Mouse (Mus musculus): Measurements from ENCODE around the gene Hsf4. TPM values are rescaled to one million over a fixed set of nuclear protein-coding genes. Genes with fewer than 3 reads are reported as not detected.

Hsf4 gene
- polyA plus RNA-seq, 1 experiment from 2014 or later, result not detected

- DNase-seq (ENCODE audit: low spot score), result peak; percentile 45
Observed at GRCm38 (mm10) chr8:105304325-105305210, 35.0 kb downstream of the Hsf4 start.

- peak; percentile 11 for DNase-seq (ENCODE audit: low spot score)
Observed at GRCm38 (mm10) chr8:105305211-105306145, 35.9 kb downstream of the Hsf4 start, which contains the start of gene Elmo3. Gene Elmo3 (plus strand): TSS chr8:105305601.

- peak; percentile 45 for DNase-seq (ENCODE audit: low spot score)
Observed at GRCm38 (mm10) chr8:105306146-105306691, 36.6 kb downstream of the Hsf4 start.

- no peak for DNase-seq (ENCODE audit: low spot score)
Observed at GRCm38 (mm10) chr8:105307670-105308069, 38.1 kb downstream of the Hsf4 start.

GRCm38 (mm10) chr8:105308428-105308827 is 38.8 kb downstream of the Hsf4 start:
- DNase-seq (ENCODE audit: low spot score), result no peak

DNA sequence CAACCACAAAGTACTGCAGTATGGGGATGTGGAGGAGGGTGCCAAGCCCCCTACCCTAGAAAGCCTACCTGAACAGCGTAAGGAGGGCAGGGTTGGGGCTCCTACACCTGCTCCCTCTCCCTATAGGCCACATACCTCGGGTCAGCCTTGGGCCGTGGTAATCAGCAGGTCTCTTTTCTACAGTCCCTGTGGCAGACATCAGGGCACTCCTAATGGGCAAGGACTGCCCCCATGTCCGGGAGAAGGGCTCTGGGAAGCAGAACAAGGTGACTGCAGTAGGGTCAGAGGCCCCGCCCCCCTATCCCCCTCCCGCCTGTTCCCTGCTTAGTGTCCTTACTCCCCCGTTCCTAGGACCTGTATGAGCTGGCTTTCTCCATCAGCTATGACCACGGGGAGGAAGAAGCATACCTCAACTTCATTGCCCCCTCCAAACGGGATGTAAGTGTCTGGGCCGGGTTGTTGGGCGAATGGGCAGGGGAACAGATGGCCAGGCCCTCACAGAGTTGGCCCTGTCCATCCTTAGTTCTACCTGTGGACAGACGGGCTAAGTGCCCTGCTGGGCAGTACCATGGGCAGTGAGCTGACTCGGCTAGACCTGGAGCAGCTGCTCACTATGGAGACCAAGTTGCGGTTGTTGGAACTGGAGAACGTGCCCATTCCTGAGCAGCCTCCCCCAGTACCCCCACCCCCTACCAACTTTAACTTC is 39.7 kb downstream of the Hsf4 start:
- no peak for DNase-seq (ENCODE audit: low spot score)

DNA sequence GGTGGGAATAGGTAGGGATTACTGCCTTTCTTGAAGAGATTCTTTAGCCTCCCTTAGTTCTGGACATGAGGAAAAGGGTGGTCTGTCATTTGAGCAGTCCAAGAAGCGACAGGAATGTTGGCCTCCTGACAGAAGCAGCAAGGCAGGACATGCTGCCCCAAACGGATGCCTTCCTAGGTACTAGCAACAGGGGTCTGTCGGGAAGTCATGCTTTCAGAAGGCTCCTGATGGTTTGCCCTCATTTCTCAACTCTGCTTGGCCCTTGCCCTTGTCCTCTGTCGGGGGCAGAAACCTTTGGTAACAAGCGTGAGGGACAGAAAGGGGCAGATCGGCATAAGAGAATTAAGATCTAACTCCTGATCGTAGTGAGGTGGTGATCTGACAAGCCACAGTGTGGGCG is 40.5 kb downstream of the Hsf4 start:
- DNase-seq (ENCODE audit: low spot score), result no peak

- DNase-seq (ENCODE audit: low spot score), result no peak
Observed at GRCm38 (mm10) chr8:105311718-105312117, 42.1 kb downstream of the Hsf4 start.

- no peak for DNase-seq (ENCODE audit: low spot score)
Observed at GRCm38 (mm10) chr8:105312891-105313481, 43.4 kb downstream of the Hsf4 start.

DNA sequence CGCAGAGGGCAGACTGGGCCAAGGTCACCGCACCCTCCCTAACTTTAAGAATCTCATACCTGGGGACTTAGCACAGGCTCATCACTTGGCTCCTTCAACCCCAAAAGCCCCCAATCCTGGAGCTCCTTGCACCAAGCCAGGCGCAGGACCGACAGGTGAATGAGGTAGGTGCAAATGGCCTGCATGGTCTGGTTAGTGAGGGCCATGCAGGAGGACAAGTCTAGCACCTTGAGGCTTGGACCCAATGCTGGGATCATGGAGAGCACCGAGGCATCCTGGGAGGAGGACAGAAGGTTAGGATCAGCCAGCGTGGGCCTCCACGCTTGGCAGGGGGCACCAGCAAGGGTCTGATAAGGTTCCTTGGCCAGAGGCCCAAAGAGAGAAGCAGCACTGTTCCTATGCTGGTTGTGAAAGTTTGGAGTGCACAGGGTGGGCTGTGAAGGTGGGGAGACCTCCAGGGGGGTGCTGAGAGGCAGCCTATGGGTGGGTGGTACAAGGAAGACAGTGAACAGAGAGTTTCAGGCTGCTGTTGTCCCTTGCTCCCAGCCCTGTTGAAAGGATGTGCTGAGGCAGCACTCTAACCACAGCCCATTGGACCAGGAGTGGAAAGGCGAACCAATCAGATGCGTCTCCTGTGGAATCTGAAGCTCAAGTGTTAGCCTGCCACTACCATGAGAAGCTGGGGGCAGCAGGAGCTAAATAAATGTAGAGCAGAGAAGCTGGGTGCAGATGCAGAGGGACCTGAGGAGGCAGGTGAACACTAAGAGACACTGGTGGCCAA is 44.2 kb downstream of the Hsf4 start:
- DNase-seq (ENCODE audit: low spot score), result no peak

GRCm38 (mm10) chr8:105315073-105315769 is 45.6 kb downstream of the Hsf4 start:
- DNase-seq (ENCODE audit: low spot score), result no peak

DNA sequence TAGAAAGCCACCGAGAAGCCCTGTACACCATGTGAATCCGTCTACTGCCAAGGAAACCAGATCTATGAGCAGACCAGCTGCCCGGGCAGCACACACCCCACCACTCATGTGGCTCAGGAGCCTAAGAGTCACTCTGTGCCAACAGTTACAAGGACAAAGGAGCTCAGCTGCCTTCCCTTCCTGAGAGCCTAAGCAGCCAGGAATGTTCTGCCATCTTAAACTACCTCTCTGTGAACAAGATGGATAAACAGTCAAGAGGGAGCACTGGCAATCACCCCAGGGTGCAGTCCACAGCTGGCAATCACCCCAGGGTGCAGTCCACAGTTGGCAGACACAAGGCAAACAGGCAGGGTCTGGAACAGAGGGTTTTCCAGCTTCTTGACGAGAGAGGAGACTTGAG is 48.3 kb downstream of the Hsf4 start:
- no peak for DNase-seq (ENCODE audit: low spot score)

DNA sequence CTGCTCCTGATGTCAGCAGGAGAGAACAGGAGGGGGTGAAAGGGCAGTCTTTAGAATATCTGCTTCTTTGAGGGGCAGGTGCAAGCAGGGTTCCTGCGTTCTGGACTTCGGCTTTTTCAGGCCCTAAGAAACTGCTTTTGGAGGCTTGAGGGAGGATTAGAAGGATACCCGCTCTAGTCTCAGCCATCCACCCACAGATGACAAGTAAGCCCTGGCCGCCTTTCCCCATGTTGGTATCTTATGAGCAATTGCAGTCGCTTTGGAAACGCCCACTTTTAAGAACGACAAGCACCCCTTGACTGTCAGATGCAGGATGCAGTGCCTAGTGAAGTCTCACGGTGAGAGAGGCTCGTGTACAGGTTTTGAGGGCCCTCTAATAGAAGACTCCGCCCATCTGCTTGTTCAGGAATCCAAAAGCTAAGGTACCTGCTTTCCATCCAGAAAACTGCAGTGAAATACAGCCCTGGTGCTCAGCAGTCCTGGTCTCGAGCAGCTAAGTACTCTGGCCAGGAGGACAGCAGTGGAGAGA is 49.1 kb downstream of the Hsf4 start:
- no peak for DNase-seq (ENCODE audit: low spot score)

DNA sequence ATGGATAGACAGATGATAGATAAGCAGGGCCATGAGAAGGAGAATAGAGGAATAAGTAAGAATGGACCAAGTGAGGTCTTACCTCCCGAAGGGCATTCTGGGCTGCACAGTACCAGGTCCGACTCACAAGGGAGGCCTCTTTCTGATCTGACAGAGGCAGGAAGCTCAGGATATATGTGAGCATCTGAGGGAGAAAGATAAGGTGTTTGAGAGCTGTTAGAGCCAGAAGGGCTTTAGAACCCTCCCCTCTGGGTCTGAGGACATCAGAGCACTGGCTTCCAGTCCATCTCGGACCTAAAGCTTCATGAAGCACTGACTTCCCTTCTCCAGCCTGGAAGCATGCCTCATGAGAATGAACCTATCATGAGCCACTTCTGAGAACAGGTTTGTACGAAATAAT is 53.6 kb downstream of the Hsf4 start:
- DNase-seq (ENCODE audit: low spot score), result no peak

MicroRNA genes within 50 kb of the gene (microRNA counts, 519-probe panel; counts per million panel counts)
- 473 counts per million, percentile 71 among the panel's probes with 10 or more counts for microRNA mmu-miR-328

Small RNAs within 50 kb of the gene (microRNA-seq; reads per million reads assigned to microRNA genes)
- gene Gm27320 (ENCODE audit: borderline number of aligned reads) (not detected), gene Mir328 (ENCODE audit: borderline number of aligned reads) (251 reads per million, percentile 56 among the genes with 10 or more reads in this experiment)

Other genes starting within 250 kb of the Hsf4 start
- 0.07 TPM in 1 of 2 replicates, not detected in the other for gene Ces3a, start 221.2 kb upstream of the Hsf4 start, polyA plus RNA-seq (2015; fragmentation: Nextera tagmentation; extraction: Ambion mirVana)
- gene Ces3b, start 186.0 kb upstream of the Hsf4 start, polyA plus RNA-seq (2015; fragmentation: Nextera tagmentation; extraction: Ambion mirVana), result not detected in 2 replicates
- gene Ces4a, start 138.0 kb upstream of the Hsf4 start, polyA plus RNA-seq (2015; fragmentation: Nextera tagmentation; extraction: Ambion mirVana), result 0.06 and 0.14 TPM in 2 replicates
- gene Cbfb, start 99.1 kb upstream of the Hsf4 start, polyA plus RNA-seq (2015; fragmentation: Nextera tagmentation; extraction: Ambion mirVana), result 68.5 and 77.3 TPM in 2 replicates
- 18.1 and 18.6 TPM in 2 replicates for gene D230025D16Rik, start 44.7 kb upstream of the Hsf4 start, polyA plus RNA-seq (2015; fragmentation: Nextera tagmentation; extraction: Ambion mirVana)
- gene B3gnt9, start 14.6 kb upstream of the Hsf4 start, polyA plus RNA-seq (2015; fragmentation: Nextera tagmentation; extraction: Ambion mirVana), result 4.9 and 5.6 TPM in 2 replicates
- 51.0 and 57.0 TPM in 2 replicates for gene Tradd, start 5.2 kb upstream of the Hsf4 start, polyA plus RNA-seq (2015; fragmentation: Nextera tagmentation; extraction: Ambion mirVana)
- 7.6 and 8.2 TPM in 2 replicates for gene Fbxl8, start 5.2 kb upstream of the Hsf4 start, polyA plus RNA-seq (2015; fragmentation: Nextera tagmentation; extraction: Ambion mirVana)
- 0.42 and 0.47 TPM in 2 replicates for gene Nol3, start 6.3 kb downstream of the Hsf4 start, polyA plus RNA-seq (2015; fragmentation: Nextera tagmentation; extraction: Ambion mirVana)
- gene 4931428F04Rik, start 20.1 kb downstream of the Hsf4 start, polyA plus RNA-seq (2015; fragmentation: Nextera tagmentation; extraction: Ambion mirVana), result 3.2 and 4.2 TPM in 2 replicates
- 4.0 and 5.1 TPM in 2 replicates for gene Exoc3l, start 26.3 kb downstream of the Hsf4 start, polyA plus RNA-seq (2015; fragmentation: Nextera tagmentation; extraction: Ambion mirVana)
- gene E2f4, start 27.9 kb downstream of the Hsf4 start, polyA plus RNA-seq (2015; fragmentation: Nextera tagmentation; extraction: Ambion mirVana), result 81.7 and 103 TPM in 2 replicates
- gene Elmo3, start 35.8 kb downstream of the Hsf4 start, polyA plus RNA-seq (2015; fragmentation: Nextera tagmentation; extraction: Ambion mirVana), result 9.3 and 9.4 TPM in 2 replicates
- gene Lrrc29, start 56.5 kb downstream of the Hsf4 start, polyA plus RNA-seq (2015; fragmentation: Nextera tagmentation; extraction: Ambion mirVana), result 2.1 and 4.3 TPM in 2 replicates
- 145 and 149 TPM in 2 replicates for gene Tmem208, start 56.6 kb downstream of the Hsf4 start, polyA plus RNA-seq (2015; fragmentation: Nextera tagmentation; extraction: Ambion mirVana)
- 0.85 and 1.1 TPM in 2 replicates for gene Fhod1, start 78.2 kb downstream of the Hsf4 start, polyA plus RNA-seq (2015; fragmentation: Nextera tagmentation; extraction: Ambion mirVana)
- gene Slc9a5, start 79.0 kb downstream of the Hsf4 start, polyA plus RNA-seq (2015; fragmentation: Nextera tagmentation; extraction: Ambion mirVana), result 0.48 and 0.60 TPM in 2 replicates
- 0.09 and 0.21 TPM in 2 replicates for gene Plekhg4, start 103.5 kb downstream of the Hsf4 start, polyA plus RNA-seq (2015; fragmentation: Nextera tagmentation; extraction: Ambion mirVana)
- gene Kctd19, start 143.7 kb downstream of the Hsf4 start, polyA plus RNA-seq (2015; fragmentation: Nextera tagmentation; extraction: Ambion mirVana), result 0.04 and 0.31 TPM in 2 replicates
- gene Lrrc36, start 143.8 kb downstream of the Hsf4 start, polyA plus RNA-seq (2015; fragmentation: Nextera tagmentation; extraction: Ambion mirVana), result 0.28 and 0.47 TPM in 2 replicates
- gene Tppp3, start 201.7 kb downstream of the Hsf4 start, polyA plus RNA-seq (2015; fragmentation: Nextera tagmentation; extraction: Ambion mirVana), result 31.9 and 42.4 TPM in 2 replicates
- 5.8 and 6.9 TPM in 2 replicates for gene Zdhhc1, start 227.1 kb downstream of the Hsf4 start, polyA plus RNA-seq (2015; fragmentation: Nextera tagmentation; extraction: Ambion mirVana)
- 0.26 and 0.28 TPM in 2 replicates for gene Hsd11b2, start 249.0 kb downstream of the Hsf4 start, polyA plus RNA-seq (2015; fragmentation: Nextera tagmentation; extraction: Ambion mirVana)